Mouse (Mus musculus) erythroblast, embryonic 14.5 days (primary cell): ENCODE data around the gene Nln. TPM values are rescaled to one million over a fixed set of nuclear protein-coding genes. Genes with fewer than 3 reads are reported as not detected.

ENCODE experiments used
- H3K27me3 ChIP-seq: 2 replicates; pipeline ENCODE4 v1.6.1; 2012; ENCODE audit warnings: inconsistent platforms; ENCODE audit not compliant: control insufficient read depth
- H3K36me3 ChIP-seq: 2 replicates; pipeline ENCODE4 v1.6.1; 2012; ENCODE audit warnings: mild to moderate bottlenecking, inconsistent platforms; ENCODE audit not compliant: control insufficient read depth
- H3K4me1 ChIP-seq: 2 replicates; pipeline ENCODE4 v1.6.1; 2012; ENCODE audit warnings: inconsistent platforms; ENCODE audit not compliant: control insufficient read depth
- H3K4me3 ChIP-seq: replicated peaks from 2 replicates; pipeline ENCODE3; 2012; ENCODE audit warnings: moderate library complexity, mild to moderate bottlenecking, inconsistent platforms
- H3K9me3 ChIP-seq: 2 replicates; pipeline ENCODE4 v1.6.1; 2012; ENCODE audit warnings: low read length, inconsistent platforms, mixed read lengths; ENCODE audit not compliant: control insufficient read depth
- GATA1 ChIP-seq: IDR thresholded peaks from 2 replicates; pipeline ENCODE4 v1.6.1; 2012; ENCODE audit warnings: low read length, inconsistent platforms, mixed read lengths
- TAL1 ChIP-seq: IDR thresholded peaks from 3 replicates; pipeline ENCODE4 v1.6.1; 2012; ENCODE audit warnings: low read length, inconsistent platforms, mixed read lengths
- polyA plus RNA-seq: library from polyadenylated mRNA; stranded (reverse); fragments of >175 nt; gene quantifications from 2 replicates; pipeline ENCODE4 v1.2.3, GENCODE M21; 2012

Nln gene
- polyA plus RNA-seq, 1 experiment: 0.18 TPM

DNA sequence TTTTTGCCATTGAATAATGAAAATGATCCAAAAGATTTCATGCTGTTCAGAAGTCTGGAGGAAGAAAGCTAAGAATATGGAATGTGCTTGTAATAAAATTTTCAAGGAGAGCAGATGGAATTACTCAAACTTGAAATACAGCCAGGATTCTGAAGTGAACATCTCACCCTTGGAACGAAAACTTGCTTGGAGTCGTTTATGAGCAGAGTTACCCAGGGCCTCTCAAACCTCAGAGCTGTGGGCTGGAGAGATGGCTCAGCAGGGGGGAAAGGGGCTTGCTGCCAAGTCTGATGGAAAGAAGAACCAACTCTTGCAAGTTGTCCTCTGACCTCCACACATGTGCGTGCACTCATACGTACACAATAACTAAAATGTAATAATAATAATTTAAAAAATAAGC, 122.8 kb downstream of the Nln start:
- H3K4me3 ChIP-seq: no peak overlapping the region
- no peaks in the 10 kb centered on the region for H3K4me1 ChIP-seq
- H3K9me3 ChIP-seq: peaks cover 5% of the 10 kb centered on the region
- H3K27me3 ChIP-seq: no peaks in the 10 kb centered on the region
- TF ChIP-seq TAL1 (no peak), GATA1 (no peak)
- no peaks in the 10 kb centered on the region for H3K36me3 ChIP-seq

DNA sequence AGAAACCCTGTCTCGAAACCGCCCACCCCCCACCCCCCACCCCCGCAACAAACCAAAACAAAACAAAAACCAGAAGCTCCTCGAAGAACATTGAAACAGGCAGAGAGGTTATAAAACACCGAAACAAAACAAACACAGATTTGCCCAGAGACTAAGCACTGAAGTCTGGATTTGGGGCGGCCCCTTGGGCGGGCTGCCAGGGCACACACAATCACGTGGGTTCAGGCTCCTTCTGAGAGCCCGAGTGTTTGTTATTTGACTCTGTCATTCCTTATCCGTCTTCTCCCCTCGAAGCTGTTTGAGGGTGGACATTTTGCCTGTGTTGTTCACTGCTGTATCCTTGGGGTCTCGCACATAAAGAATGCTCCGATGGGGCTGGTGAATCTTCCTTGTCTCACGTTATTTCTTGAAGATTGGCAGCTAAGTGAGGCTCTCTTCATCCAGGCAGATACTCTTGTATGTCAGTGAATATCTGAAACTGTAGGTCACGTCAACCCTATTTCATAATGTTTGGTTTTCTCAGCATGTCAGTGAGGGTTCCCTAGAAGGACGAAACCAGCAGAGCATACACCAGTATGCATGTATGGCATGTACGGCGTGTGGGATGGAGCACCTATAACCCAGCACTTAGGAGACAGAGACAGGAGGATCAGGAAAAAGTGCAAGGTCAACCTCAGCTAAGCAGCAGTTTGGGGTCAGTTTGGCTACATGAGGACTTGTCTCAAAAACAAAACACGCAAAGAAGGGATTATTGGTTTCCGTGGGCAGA, 123.7 kb downstream of the Nln start:
- no peak for TF ChIP-seq GATA1
- TF ChIP-seq TAL1: no peak
- Histone ChIP-seq H3K36me3 (no peaks in the 10 kb centered on the region), H3K4me3 (no peak overlapping the region), H3K27me3 (no peaks in the 10 kb centered on the region), H3K4me1 (no peaks in the 10 kb centered on the region), H3K9me3 (peaks cover 5% of the 10 kb centered on the region)

DNA sequence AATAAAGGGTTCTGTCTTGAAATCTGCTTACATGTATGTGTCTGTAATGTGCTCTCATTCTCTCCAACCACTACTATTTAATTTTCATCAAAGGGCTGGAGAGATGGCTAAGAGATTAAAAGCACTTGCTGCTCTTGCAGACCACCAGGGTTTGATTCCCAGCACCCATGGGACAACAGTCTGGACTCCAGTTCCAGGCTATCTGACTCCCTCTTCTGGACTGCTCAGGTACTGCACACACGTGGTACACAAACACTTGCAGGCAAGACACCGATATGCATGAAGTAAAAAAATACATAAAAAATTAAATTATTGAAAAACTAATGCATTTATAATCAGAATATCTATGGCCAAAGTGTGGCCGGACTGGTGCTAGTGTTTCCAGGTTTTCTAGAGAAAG, 127.0 kb downstream of the Nln start:
- Histone ChIP-seq H3K36me3 (no peaks in the 10 kb centered on the region), H3K27me3 (no peaks in the 10 kb centered on the region), H3K4me3 (no peak overlapping the region), H3K4me1 (no peaks in the 10 kb centered on the region), H3K9me3 (peaks cover 5% of the 10 kb centered on the region)
- TF ChIP-seq GATA1 (no peak), TAL1 (no peak)

DNA sequence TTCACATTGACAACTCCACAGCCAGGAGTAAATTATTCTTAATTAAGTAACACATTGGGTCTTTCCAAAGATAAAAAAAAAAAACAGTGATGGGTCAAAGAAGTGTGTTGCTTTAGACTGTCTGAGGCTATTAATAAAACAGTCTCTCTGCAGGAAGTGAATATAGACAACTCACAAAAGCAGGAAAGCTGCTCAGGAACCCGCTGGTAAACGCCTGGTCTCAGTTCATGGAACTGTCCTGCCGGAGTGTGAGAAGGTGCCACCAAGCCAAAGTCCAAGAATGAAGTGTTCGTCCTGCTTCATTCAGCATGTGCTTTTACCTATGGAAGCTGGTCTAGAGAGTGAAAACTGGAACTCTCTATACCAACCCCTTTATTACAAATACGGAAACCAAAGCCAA, 129.0 kb downstream of the Nln start:
- TF ChIP-seq GATA1 (no peak), TAL1 (no peak)
- H3K4me1 ChIP-seq: no peaks in the 10 kb centered on the region
- peaks cover 5% of the 10 kb centered on the region for H3K9me3 ChIP-seq
- no peaks in the 10 kb centered on the region for H3K27me3 ChIP-seq
- no peaks in the 10 kb centered on the region for H3K36me3 ChIP-seq
- H3K4me3 ChIP-seq: no peak overlapping the region

DNA sequence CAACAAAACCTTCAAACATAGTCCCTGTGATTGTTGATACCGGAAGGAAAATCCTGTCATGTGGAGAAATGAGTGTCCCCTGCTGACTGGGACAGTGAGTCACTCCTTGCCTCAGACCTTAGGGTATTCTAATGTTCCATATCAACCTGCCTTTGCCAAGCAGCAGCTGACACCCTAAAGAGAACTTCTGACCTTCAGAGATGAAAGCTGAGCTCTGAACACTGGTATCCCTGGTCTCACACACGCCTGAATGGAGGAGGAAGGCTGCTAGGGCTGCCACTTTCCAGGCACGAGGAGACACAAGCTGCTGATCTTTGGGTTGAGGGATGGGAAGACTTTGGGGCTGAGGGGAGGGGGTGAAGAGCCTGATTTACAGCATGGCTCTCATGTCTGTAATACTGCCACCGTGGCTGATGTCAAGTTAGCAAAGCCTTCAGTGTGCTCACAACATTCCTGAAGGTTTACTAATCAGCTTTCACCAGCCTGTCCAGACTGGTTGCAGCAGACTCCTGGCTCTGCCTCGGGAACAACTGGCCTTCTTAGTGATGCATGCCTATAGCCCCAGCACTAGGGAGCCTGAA, 131.0 kb downstream of the Nln start:
- Histone ChIP-seq H3K4me3 (no peak overlapping the region), H3K36me3 (no peaks in the 10 kb centered on the region), H3K4me1 (no peaks in the 10 kb centered on the region), H3K9me3 (peaks cover 5% of the 10 kb centered on the region), H3K27me3 (no peaks in the 10 kb centered on the region)
- TF ChIP-seq GATA1 (no peak), TAL1 (no peak)

DNA sequence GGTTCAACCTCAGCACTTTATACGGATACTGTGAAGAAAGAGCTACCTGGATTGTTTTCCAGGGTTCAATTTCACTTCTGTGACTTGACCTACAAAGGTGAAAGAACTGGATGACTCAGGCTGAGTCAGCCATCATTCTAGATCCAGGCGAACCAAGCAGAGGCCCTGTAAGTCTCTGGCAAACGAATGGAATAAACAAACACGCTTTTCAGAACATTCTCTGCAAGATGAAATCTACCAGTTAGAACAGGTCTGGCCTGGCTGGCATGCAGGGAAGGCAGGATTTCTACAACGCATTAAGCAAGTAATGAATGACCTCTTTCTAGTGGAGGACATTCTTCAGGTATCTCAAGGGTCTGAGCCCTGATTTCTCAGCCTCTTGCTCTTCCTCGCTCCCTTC, 131.6 kb downstream of the Nln start:
- no peak for TF ChIP-seq GATA1
- TF ChIP-seq TAL1: no peak
- Histone ChIP-seq H3K4me1 (no peaks in the 10 kb centered on the region), H3K27me3 (no peaks in the 10 kb centered on the region), H3K36me3 (no peaks in the 10 kb centered on the region), H3K4me3 (no peak overlapping the region), H3K9me3 (peaks cover 5% of the 10 kb centered on the region)

DNA sequence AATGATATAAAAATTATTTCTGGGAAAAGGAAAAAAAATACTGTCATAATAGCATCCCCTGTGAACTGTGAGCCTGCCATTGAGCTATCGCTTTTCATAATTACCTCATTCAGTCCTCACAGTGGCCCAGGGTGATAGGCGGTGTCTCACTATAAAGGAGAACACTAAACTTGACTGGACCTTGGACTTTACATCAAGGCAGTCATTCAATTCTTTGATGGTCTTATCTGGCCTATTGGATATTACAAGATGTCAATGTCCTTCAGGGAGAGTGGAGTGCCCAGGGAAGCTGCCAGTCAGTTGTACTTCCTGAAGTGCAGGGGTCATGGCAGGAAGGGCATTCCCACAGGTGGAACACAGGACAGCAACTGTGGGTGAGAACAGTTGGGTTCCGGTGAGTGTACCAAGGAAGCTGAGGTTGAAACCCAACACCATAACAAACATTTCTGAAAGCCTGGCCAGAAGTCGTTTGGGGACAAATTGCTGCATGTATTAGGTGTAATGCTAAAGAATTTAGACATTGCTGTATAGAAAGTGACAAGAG, 133.2 kb downstream of the Nln start:
- no peak for TF ChIP-seq GATA1
- no peak for TF ChIP-seq TAL1
- H3K4me1 ChIP-seq: no peaks in the 10 kb centered on the region

DNA sequence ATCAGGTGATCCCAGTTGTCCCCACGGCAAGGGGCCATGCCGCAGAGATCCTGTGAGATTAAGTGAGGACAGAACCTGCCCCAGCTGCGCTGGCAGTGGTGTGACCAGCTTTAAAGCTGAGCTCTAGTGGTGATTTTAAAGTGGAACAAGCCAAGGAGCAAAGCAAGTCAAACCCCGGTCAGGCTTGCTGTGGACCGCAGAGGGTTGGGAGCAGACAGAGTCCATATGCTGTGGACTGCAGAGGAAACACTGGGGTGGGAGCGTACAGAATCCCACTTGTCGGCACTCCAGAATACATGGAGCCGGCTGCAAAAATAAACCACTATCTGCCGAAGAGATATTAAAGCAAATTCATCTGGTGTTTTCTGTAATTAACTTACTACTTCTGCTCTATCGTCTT, 134.3 kb downstream of the Nln start:
- TF ChIP-seq GATA1 (no peak), TAL1 (no peak)
- no peaks in the 10 kb centered on the region for H3K36me3 ChIP-seq
- H3K9me3 ChIP-seq: no peaks in the 10 kb centered on the region
- H3K27me3 ChIP-seq: no peaks in the 10 kb centered on the region
- H3K4me3 ChIP-seq: no peak overlapping the region
- H3K4me1 ChIP-seq: no peaks in the 10 kb centered on the region

More for the DNA sequence above, 133.2 kb downstream of the Nln start:
- Histone ChIP-seq H3K36me3 (no peaks in the 10 kb centered on the region), H3K4me3 (no peak overlapping the region), H3K27me3 (no peaks in the 10 kb centered on the region), H3K9me3 (no peaks in the 10 kb centered on the region)

DNA sequence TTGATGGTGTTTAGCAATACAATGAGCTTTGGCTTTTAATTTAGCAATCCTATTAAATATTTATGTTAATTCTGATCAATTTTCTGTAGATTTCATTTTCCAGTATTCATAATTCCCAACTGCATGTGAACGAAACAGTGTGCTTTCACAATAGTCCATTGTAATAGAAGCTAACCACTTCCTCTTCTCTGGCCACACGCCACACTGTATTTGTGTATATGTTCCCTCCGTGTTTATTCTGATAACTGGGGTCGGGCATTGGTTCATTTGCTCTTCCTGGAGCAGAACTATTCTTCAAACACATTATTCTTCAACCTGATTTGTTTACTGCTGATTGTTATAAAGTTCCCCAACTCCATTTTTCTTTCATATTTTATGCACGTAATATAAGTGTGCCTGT, 135.4 kb downstream of the Nln start:
- H3K4me1 ChIP-seq: no peaks in the 10 kb centered on the region
- H3K27me3 ChIP-seq: no peaks in the 10 kb centered on the region
- TF ChIP-seq TAL1 (no peak), GATA1 (no peak)
- H3K4me3 ChIP-seq: no peak overlapping the region
- no peaks in the 10 kb centered on the region for H3K36me3 ChIP-seq
- H3K9me3 ChIP-seq: no peaks in the 10 kb centered on the region

Other genes starting within 250 kb of the Nln start
- gene Erbin, start 189.1 kb downstream of the Nln start, polyA plus RNA-seq: 0.13 TPM in 2 replicates
- not detected in 2 replicates for gene Sgtb, start 127 bp upstream of the Nln start, polyA plus RNA-seq
- gene Trappc13, start 68.9 kb upstream of the Nln start, polyA plus RNA-seq: 0.02 and 0.06 TPM in 2 replicates
- gene Trim23, start 69.2 kb upstream of the Nln start, polyA plus RNA-seq: 0.12 and 0.13 TPM in 2 replicates
- gene Cenpk, start 119.0 kb upstream of the Nln start, polyA plus RNA-seq: 0.10 and 0.29 TPM in 2 replicates
- 0.61 and 0.92 TPM in 2 replicates for gene Ppwd1, start 119.2 kb upstream of the Nln start, polyA plus RNA-seq
- not detected in 2 replicates for gene Adamts6, start 178.2 kb upstream of the Nln start, polyA plus RNA-seq